Mouse (Mus musculus) heart, embryonic 12.5 days (tissue): ENCODE measurements at regions not wholly inside any gene's neighbourhood (a gene's known extent, or its start where the extent isn't known, plus 50 kb on each side); places are given as distances from the start of the nearest gene placed in this dataset.

Source experiments
- ATAC-seq: fragments of 200-750 bp; cut with Nextera tagmentation; 2 replicates; pipeline ENCODE4 v1.8.0; 2017; ENCODE audit warnings: moderate TSS enrichment, moderate library complexity; ENCODE audit not compliant: insufficient number of reproducible peaks, low FRiP score
- H3K27ac ChIP-seq: fragments of 300-500 bp; sonication (generic); 2 replicates; pipeline ENCODE4 v1.5.1; 2016; ENCODE audit warnings: mild to moderate bottlenecking, moderate library complexity; ENCODE audit not compliant: poor library complexity, severe bottlenecking
- H3K27me3 ChIP-seq: fragments of 300-500 bp; sonication (generic); replicated peaks from 2 replicates; pipeline ENCODE4 v1.6.1; 2016; ENCODE audit warnings: mild to moderate bottlenecking, moderate library complexity
- H3K36me3 ChIP-seq: fragments of 300-500 bp; sonication (generic); 2 replicates; pipeline ENCODE4 v1.6.1; 2016; ENCODE audit warnings: mild to moderate bottlenecking, moderate library complexity
- H3K4me1 ChIP-seq: fragments of 300-500 bp; sonication (generic); replicated peaks from 2 replicates; pipeline ENCODE4 v1.6.1; 2016; ENCODE audit warnings: mild to moderate bottlenecking
- H3K4me2 ChIP-seq: fragments of 300-500 bp; sonication (generic); 2 replicates; pipeline ENCODE4 v1.6.1; 2016; ENCODE audit warnings: mild to moderate bottlenecking, moderate library complexity
- H3K4me3 ChIP-seq: fragments of 300-500 bp; sonication (generic); 2 replicates; pipeline ENCODE4 v1.5.1; 2016; ENCODE audit warnings: mild to moderate bottlenecking
- H3K9ac ChIP-seq: fragments of 300-500 bp; sonication (generic); 2 replicates; pipeline ENCODE4 v1.6.1; 2016; ENCODE audit warnings: mild to moderate bottlenecking, moderate library complexity
- H3K9me3 ChIP-seq: fragments of 300-500 bp; sonication (generic); replicated peaks from 2 replicates; pipeline ENCODE4 v1.6.1; 2016; ENCODE audit warnings: mild to moderate bottlenecking, moderate library complexity
- WGBS: fragments of 180-500 bp; shearing (Covaris S2); methylation state at CpG from one replicate; pipeline ENCODE4 v1.1.7; 2016; 5-methylcytosine and 5-hydroxymethylcytosine counted together

DNA sequence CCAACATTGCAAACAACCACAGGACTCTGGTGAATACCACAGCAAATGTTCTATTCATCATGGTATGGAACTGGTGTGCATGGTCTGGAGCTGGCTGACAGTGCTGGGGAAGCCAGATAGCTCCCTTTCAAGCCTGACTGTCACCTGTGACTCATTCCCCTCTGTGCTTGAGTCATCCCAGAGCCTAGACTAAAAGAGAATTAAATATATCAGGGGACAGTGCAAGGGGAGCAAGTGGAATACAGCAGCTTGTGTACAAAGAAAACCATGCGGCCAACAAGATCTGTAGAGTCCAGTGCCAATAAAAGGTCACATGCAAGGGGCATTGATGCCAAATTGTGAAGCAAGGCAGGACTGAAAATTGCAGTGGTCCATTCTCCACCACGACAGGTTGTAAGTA, 117.7 kb downstream of the Pah start:
- H3K9ac ChIP-seq = no peak overlapping the region
- no peak overlapping the region for H3K4me2 ChIP-seq

DNA sequence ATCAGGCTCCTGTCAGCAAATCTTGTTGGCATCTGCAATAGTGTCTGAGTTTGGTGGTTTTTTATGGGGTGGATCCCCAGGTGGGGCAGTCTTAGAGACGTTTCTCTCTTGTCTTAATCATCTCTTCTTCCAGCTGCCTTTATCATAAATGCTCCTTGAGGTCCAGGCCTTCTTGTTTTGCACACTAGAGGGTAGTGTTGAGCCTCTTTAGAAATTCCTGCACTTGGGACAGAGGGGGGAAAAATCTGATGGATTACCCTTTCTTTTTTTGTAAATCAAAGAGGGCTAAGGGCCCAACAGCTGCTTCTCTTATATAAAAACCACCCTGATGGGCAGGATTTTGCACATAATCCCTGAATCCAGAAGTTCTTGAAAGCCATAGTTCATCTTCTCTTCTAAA, 127.5 kb downstream of the Pah start:
- Histone ChIP-seq H3K36me3 (no peaks in the 10 kb centered on the region), H3K27me3 (no peaks in the 10 kb centered on the region), H3K4me1 (no peaks in the 10 kb centered on the region), H3K9ac (no peak overlapping the region), H3K27ac (no peak overlapping the region), H3K4me2 (no peak overlapping the region), H3K9me3 (no peaks in the 10 kb centered on the region), H3K4me3 (no peak overlapping the region)
- no peak for ATAC-seq
- WGBS = 8% methylated on average over 1 of the region's 1 CpGs

More for the DNA sequence above, 117.7 kb downstream of the Pah start:
- no peaks in the 10 kb centered on the region for H3K36me3 ChIP-seq
- H3K4me3 ChIP-seq = no peak overlapping the region
- no peaks in the 10 kb centered on the region for H3K27me3 ChIP-seq
- H3K27ac ChIP-seq = no peak overlapping the region
- WGBS = 74% methylated on average over 2 of the region's 2 CpGs
- ATAC-seq = no peak
- no peaks in the 10 kb centered on the region for H3K9me3 ChIP-seq
- H3K4me1 ChIP-seq = no peaks in the 10 kb centered on the region

DNA sequence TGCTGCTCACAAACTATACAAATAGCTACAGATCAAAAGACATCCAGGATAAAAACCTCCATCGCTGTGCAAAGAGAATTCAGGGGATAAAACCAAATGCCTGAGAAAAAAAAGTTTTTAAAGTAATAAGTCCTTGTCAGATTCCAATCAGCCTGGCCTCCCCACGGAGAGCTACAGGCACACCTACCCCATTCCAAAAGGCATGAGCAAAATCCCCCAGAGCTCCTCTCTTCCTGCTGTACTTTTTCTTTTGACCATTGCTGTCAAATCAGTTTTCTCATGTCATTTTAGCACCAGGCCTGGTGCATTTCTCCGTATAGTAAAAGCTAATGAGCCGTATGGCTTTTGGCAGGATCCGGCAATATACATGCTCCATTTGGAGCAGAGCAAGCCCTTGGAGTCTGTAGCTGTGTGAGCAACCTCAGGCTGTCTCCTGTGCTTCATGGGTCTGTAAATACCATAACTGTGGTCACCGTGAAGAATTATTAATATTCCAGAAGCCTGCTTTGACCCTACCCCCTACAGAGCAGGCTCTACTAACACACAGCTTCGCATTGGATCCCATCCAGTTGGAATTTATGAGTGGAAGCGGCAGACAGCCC, 130.6 kb downstream of the Pah start:
- Histone ChIP-seq H3K9me3 (no peaks in the 10 kb centered on the region), H3K4me3 (no peak overlapping the region), H3K4me2 (no peak overlapping the region), H3K4me1 (no peaks in the 10 kb centered on the region), H3K36me3 (no peaks in the 10 kb centered on the region), H3K27ac (no peak overlapping the region), H3K9ac (no peak overlapping the region), H3K27me3 (no peaks in the 10 kb centered on the region)
- ATAC-seq = no peak
- 76% methylated on average over 8 of the region's 8 CpGs for WGBS

DNA sequence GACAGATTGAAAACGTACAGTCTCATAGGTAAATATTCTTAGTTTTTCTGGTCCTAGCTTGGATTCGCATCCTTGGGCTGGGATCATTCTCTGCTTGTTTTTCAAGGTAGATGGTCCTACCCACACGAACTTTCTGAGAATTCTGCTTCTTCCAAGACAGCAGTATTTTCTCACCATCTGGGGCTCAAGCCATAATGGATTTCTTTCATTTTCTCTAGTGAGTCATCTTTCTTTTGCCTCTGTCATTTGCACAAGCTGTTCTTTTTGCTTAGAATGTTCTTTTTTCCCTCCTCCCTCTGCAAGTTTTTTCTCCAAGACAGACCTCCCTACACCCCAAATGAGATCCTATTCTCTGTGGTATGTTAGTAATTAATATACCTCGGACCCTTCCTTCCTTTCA, 132.5 kb downstream of the Pah start:
- H3K27ac ChIP-seq = no peak overlapping the region
- H3K9ac ChIP-seq = no peak overlapping the region
- WGBS = 75% methylated on average over 4 of the region's 4 CpGs
- no peak overlapping the region for H3K4me3 ChIP-seq
- ATAC-seq = no peak
- no peaks in the 10 kb centered on the region for H3K36me3 ChIP-seq
- H3K9me3 ChIP-seq = no peaks in the 10 kb centered on the region
- no peaks in the 10 kb centered on the region for H3K4me1 ChIP-seq
- no peak overlapping the region for H3K4me2 ChIP-seq
- no peaks in the 10 kb centered on the region for H3K27me3 ChIP-seq

DNA sequence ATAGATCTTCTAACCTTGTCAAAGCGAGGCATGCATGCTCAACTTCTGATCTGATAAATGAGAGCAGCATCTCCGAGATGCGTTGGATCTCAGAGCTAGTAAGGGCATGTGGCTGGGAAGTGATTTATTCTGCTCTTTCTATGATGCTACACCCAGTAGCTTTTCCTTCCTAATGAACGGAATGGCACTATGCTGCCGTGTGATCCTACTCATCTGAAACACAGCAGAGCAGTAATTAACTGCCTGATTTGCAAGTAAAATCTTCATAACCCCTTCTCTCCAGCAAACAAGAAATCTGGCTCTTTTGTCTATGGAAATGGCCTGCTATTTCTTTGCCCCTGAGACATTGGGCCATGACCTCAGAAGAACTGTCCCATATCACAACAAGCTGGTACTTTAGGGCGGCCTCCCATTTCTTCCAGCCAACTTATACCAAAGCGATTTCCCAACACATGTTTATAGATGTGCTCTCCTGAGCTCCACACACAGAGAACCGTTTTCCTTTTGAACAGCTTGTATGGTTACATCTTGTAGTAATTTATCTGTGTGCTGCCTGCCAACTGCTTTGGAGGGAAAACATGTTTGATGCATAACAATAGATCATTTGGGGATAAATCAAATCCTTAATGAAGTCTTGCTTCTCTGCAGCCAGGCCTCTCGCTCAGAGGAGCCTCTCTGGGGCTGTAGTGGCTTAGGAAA, 144.6 kb downstream of the Pah start:
- Histone ChIP-seq H3K4me2 (no peak overlapping the region), H3K9me3 (no peaks in the 10 kb centered on the region), H3K36me3 (no peaks in the 10 kb centered on the region), H3K4me1 (no peaks in the 10 kb centered on the region; the same call in 1 of the 2 replicates), H3K27ac (no peak overlapping the region), H3K4me3 (no peak overlapping the region), H3K9ac (no peak overlapping the region), H3K27me3 (no peaks in the 10 kb centered on the region)
- WGBS = 79% methylated on average over 9 of the region's 9 CpGs
- no peak for ATAC-seq

DNA sequence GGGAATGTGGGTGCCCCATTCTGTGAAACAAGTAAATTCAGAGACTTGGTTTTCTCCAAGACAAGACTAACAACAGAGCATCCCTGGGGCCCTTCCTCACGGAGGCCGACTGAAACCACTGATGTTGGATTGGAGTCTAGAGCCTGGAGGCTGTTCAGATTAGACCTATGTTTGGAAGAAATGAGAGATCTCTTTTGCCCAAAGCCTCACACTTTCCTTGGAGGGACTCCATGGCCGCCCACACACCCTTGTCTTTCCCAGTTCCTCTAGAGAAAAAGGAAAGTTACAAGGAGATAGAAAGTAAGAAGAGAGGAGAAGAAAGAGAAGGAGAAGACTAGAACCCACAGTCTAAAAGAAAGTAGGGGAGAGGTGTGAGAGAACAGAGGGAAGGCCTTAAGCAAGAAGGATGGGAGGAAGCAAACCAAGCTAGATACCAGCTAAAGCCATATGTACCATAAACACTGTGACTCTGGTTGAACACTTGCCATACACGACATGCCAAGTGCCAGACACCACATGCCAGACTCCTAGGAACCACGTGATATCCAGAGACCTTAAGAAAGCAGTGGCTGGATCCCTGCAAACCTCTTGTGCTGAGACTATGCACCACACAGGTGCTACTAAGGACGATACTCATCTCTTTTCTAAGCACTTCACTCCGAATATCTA, 145.3 kb downstream of the Pah start:
- Histone ChIP-seq H3K36me3 (no peaks in the 10 kb centered on the region), H3K4me3 (no peak overlapping the region), H3K4me1 (no peaks in the 10 kb centered on the region; the same call in 1 of the 2 replicates), H3K9me3 (no peaks in the 10 kb centered on the region), H3K27me3 (no peaks in the 10 kb centered on the region), H3K27ac (no peak overlapping the region), H3K9ac (no peak overlapping the region), H3K4me2 (no peak overlapping the region)
- ATAC-seq = no peak
- 71% methylated on average over 7 of the region's 7 CpGs for WGBS

DNA sequence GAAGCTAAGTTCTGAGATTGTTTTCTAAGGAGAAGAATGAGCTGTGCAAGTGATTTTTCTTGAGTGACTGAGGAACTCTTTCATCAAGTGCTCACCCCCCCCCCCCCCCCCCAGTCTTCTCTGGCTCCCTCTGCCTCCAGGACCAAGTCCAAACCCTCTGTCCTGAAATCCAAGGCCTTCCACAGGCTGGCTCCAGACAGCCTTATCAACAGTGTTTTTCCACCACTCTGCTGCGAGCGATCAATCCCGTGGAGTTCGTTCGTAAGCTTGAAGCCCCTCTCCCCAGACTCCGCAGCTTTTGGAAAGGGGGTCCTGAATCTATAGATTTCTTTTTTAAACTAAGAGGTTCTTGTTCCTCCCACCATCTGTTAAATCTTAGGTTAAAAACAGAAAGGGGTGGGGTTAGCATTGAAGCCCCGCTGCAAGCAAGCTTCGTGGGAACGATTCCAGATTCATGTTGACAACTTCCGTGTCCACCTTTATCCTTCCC, 146.1 kb downstream of the Pah start:
- Histone ChIP-seq H3K9me3 (no peaks in the 10 kb centered on the region), H3K36me3 (no peaks in the 10 kb centered on the region), H3K4me1 (no peaks in the 10 kb centered on the region; the same call in 1 of the 2 replicates), H3K27me3 (no peaks in the 10 kb centered on the region), H3K27ac (peak overlapping the region; percentile 4; the same call in 1 of the 2 replicates), H3K4me3 (no peak overlapping the region), H3K4me2 (peak overlapping the region; percentile 36; the same call in 1 of the 2 replicates), H3K9ac (no peak overlapping the region)
- no peak for ATAC-seq
- WGBS = 46% methylated on average over 10 of the region's 10 CpGs

DNA sequence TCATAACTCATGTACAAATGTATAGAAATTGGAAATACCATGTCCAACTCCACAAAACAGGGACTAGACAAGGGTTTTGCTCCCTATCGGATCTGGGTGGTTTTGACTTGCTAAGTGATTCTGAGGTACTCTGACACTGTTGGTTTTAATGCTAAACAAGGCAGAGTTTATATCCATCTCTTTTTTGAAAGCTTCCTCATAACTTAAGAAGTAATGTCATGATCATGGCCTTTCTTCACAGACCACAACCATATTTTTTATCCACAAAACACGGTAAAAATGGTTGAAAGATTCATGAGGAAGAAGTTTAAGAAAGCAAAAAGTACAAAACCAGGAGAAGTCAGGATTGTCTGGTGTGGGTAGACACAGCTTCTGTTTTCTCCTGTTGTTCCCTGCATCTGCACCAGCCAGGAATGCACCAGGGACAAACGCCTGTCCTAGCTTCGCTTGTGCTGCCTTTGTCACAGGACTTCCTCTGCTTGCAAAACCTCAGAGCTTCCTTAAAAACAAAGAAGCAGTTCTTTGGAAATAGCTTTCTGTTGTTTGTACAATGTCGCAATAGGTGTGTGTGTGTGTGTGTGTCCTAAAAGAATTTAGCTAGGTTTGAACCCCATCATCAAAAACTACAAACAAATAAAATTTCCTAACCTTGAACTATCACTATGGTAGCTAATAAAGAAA, 153.3 kb downstream of the Pah start:
- WGBS = 64% methylated on average over 5 of the region's 5 CpGs
- ATAC-seq = no peak
- H3K4me1 ChIP-seq = no peaks in the 10 kb centered on the region
- no peak overlapping the region for H3K9ac ChIP-seq
- H3K9me3 ChIP-seq = no peaks in the 10 kb centered on the region
- H3K4me2 ChIP-seq = no peak overlapping the region
- no peak overlapping the region for H3K4me3 ChIP-seq
- H3K27me3 ChIP-seq = no peaks in the 10 kb centered on the region
- no peaks in the 10 kb centered on the region for H3K36me3 ChIP-seq
- H3K27ac ChIP-seq = no peak overlapping the region

DNA sequence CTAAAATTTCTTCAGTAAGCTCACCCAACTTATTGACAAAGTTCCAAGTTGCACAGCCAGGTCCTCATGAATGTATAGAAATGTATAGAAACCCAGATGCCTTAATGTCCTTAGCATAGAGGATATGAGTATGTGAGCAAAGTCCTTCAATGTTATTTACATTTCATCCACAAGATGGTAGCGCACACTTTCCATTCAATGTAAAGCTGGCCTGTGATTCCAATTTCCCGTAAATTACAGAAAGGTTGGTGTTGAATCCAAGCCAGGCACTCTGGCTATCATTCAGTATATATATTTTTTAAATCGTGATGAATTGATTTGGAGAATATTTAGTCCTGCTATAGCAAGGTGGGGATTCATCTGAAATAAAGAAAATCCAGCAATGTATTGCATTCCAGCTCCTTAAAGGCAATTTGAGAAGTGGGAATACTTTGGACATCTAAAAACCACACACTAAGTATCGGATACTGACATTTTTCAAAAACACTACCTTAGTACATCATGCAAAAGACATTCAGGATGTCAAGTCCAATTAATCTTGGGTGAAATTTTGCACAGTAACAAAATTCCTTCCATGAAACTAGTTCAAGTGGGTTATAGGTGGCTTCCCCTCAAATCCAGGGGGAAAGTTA, 154.6 kb downstream of the Pah start:
- no peak for ATAC-seq
- H3K9me3 ChIP-seq = no peaks in the 10 kb centered on the region
- no peaks in the 10 kb centered on the region for H3K4me1 ChIP-seq
- no peak overlapping the region for H3K9ac ChIP-seq
- H3K27ac ChIP-seq = no peak overlapping the region
- H3K27me3 ChIP-seq = no peaks in the 10 kb centered on the region
- no peaks in the 10 kb centered on the region for H3K36me3 ChIP-seq
- 57% methylated on average over 4 of the region's 4 CpGs for WGBS
- H3K4me3 ChIP-seq = no peak overlapping the region
- H3K4me2 ChIP-seq = no peak overlapping the region

DNA sequence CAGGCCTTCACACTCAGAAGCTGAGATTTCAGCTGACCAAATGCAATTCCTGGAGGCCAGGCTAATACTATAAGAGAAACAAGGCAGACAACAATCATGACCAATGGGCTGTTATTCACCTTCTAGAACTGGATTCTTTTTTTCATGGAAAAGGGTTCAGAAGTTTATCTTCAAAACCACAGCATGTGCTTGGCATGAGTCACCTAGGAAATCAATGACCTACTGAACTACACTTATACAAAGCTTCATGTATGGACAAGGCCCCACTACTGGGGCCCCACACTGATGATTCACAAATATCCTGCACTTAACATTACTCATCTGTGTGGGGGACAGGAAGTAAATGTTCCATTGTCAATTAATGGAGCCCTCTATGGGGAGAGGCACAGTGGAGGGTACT, 157.4 kb downstream of the Pah start:
- ATAC-seq = no peak
- Histone ChIP-seq H3K9me3 (no peaks in the 10 kb centered on the region), H3K4me1 (no peaks in the 10 kb centered on the region), H3K4me3 (no peak overlapping the region), H3K36me3 (no peaks in the 10 kb centered on the region), H3K9ac (no peak overlapping the region), H3K27me3 (no peaks in the 10 kb centered on the region), H3K4me2 (no peak overlapping the region), H3K27ac (no peak overlapping the region)

DNA sequence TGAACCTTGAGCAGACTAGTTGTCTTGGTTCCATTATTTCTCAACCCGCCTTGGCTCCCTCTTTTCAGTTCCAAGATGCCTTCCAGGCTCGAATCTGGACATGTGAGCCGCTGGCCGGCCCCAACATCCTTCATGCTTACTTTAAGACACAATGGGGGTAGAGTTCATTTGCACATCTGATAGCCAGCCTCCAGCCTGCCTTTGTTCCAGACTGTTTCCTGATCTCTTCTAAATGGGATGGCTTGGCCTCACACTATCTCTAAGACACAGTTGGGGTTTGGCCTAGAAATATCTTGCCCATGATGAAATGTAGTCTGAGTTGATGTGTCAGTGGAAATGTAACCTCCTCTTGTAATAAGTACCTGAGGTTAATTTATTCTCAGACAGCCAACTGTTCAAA, 164.7 kb downstream of the Pah start:
- Histone ChIP-seq H3K4me3 (no peak overlapping the region), H3K4me2 (no peak overlapping the region), H3K4me1 (no peaks in the 10 kb centered on the region), H3K36me3 (no peaks in the 10 kb centered on the region), H3K27ac (no peak overlapping the region), H3K9me3 (no peaks in the 10 kb centered on the region), H3K9ac (no peak overlapping the region), H3K27me3 (no peaks in the 10 kb centered on the region)
- 60% methylated on average over 4 of the region's 4 CpGs for WGBS
- 0 out of 2 replicates have a peak, but pooled peaks have one; percentile 33 for ATAC-seq
